Mouse (Mus musculus) erythroblast, embryonic 14.5 days (primary cell): ENCODE data around the gene Usp5.

ENCODE experiments used
- GATA1 ChIP-seq: IDR thresholded peaks from 2 replicates; pipeline ENCODE4 v1.6.1; 2012; ENCODE audit warnings: low read length, inconsistent platforms, mixed read lengths
- TAL1 ChIP-seq: IDR thresholded peaks from 3 replicates; pipeline ENCODE4 v1.6.1; 2012; ENCODE audit warnings: low read length, inconsistent platforms, mixed read lengths

DNA sequence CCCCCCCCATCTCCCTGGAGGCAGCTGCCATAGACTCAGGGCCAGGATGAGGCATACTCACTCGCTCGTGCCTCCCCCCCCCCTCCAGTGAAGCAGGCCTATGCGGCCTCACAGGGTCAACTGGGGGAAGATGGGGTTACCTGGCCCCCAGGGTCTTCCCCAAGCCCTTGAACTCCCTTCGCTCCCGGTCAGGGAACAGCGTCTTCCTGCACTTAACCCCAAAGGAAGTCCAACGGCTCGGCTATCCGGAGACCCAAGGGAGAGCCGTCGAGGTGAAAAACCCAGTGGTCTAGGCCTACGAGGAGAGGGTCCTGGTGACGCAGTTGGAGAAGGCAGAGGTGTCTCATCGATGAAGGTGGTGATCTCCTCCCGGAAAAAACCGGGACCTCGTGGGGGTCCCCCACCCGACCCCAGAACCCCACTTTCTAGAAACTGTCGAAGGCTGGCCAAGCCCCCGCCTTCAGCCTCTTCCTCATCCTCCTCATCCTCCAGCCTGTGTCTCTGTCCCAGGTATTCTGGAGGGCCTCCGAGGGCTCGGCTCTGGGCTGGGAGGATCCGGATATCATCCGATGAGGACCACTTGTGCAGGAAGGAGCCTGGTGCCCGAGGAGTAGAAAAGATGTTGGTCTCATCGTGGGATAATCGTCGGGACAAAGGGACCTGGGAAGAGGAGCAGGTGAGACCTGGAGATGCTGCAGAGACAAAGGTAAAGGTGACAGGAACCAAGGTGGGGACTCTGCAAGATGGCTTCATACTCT, 29.5 kb upstream of the Usp5 start:
- no peak for TF ChIP-seq GATA1
- TF ChIP-seq TAL1 = no peak
